Mouse (Mus musculus) bone marrow macrophage, adult 2 months (primary cell): Measurements from ENCODE around the gene Mttp. TPM values are rescaled to one million over a fixed set of nuclear protein-coding genes. Genes with fewer than 3 reads are reported as not detected.

ENCODE experiments used
- H3K27ac ChIP-seq: 2 replicates; pipeline ENCODE4 v1.5.1; 2012; ENCODE audit warnings: low read depth, low read length; ENCODE audit not compliant: insufficient read depth
- H3K4me1 ChIP-seq: 2 replicates; pipeline ENCODE4 v1.6.1; 2012; ENCODE audit warnings: low read length; ENCODE audit not compliant: control insufficient read depth, insufficient read depth
- H3K4me3 ChIP-seq: 2 replicates; pipeline ENCODE4 v1.5.1; 2012; ENCODE audit warnings: mild to moderate bottlenecking, low read length, moderate library complexity; ENCODE audit not compliant: insufficient read depth
- CTCF ChIP-seq: IDR thresholded peaks from 2 replicates; pipeline ENCODE4 v1.5.1; 2012; ENCODE audit warnings: low read depth, mild to moderate bottlenecking, low read length, moderate library complexity
- POLR2A ChIP-seq: IDR thresholded peaks from 2 replicates; pipeline ENCODE4 v1.6.1; 2012; ENCODE audit warnings: mild to moderate bottlenecking, low read depth, low read length, borderline replicate concordance
- polyA plus RNA-seq: library from polyadenylated mRNA; stranded (reverse); fragments of >200 nt; gene quantifications from 2 replicates; pipeline ENCODE4 v1.2.4, GENCODE M21; 2012; ENCODE audit not compliant: missing spikeins, insufficient read depth, insufficient read length

The Mttp gene
- polyA plus RNA-seq, 1 experiment = 1.0 TPM

- Histone ChIP-seq H3K4me3 (peak overlapping the region; percentile 46), H3K4me1 (peaks cover 9% of the 10 kb centered on the region), H3K27ac (peak overlapping the region; percentile 63)
- TF ChIP-seq CTCF = no peak
- TF ChIP-seq POLR2A = no peak
Observed at GRCm38 (mm10) chr3:138118392-138118791, 26.4 kb downstream of the Mttp start.

- Histone ChIP-seq H3K4me3 (no peak overlapping the region), H3K4me1 (peaks cover 9% of the 10 kb centered on the region), H3K27ac (no peak overlapping the region)
- TF ChIP-seq POLR2A = no peak
- TF ChIP-seq CTCF = no peak
Observed at GRCm38 (mm10) chr3:138116871-138117270, 27.9 kb downstream of the Mttp start.

- Histone ChIP-seq H3K27ac (no peak overlapping the region), H3K4me1 (peaks cover 8% of the 10 kb centered on the region), H3K4me3 (no peak overlapping the region)
- TF ChIP-seq CTCF (no peak), POLR2A (no peak)
Observed at GRCm38 (mm10) chr3:138114106-138114505, 30.7 kb downstream of the Mttp start.

GRCm38 (mm10) chr3:138110910-138111782 is 33.6 kb downstream of the Mttp start:
- H3K4me1 ChIP-seq = no peaks in the 10 kb centered on the region
- no peak for TF ChIP-seq POLR2A
- H3K27ac ChIP-seq = no peak overlapping the region
- no peak overlapping the region for H3K4me3 ChIP-seq

GRCm38 (mm10) chr3:138106887-138107286 is 37.9 kb downstream of the Mttp start:
- no peak overlapping the region for H3K27ac ChIP-seq
- H3K4me1 ChIP-seq = no peaks in the 10 kb centered on the region
- TF ChIP-seq POLR2A (no peak), CTCF (no peak)
- H3K4me3 ChIP-seq = no peak overlapping the region

GRCm38 (mm10) chr3:138105056-138105455 is 39.7 kb downstream of the Mttp start:
- H3K4me3 ChIP-seq = no peak overlapping the region
- no peak overlapping the region for H3K27ac ChIP-seq
- H3K4me1 ChIP-seq = no peaks in the 10 kb centered on the region
- no peak for TF ChIP-seq POLR2A
- TF ChIP-seq CTCF = no peak

- Histone ChIP-seq H3K4me3 (no peak overlapping the region), H3K27ac (no peak overlapping the region), H3K4me1 (no peaks in the 10 kb centered on the region)
- TF ChIP-seq CTCF (no peak), POLR2A (no peak)
Observed at GRCm38 (mm10) chr3:138103690-138104089, 41.1 kb downstream of the Mttp start.

GRCm38 (mm10) chr3:138101936-138102335 is 42.8 kb downstream of the Mttp start:
- H3K4me1 ChIP-seq = peaks cover 2% of the 10 kb centered on the region; the same call in 1 of the 2 replicates
- TF ChIP-seq POLR2A (no peak), CTCF (no peak)
- H3K27ac ChIP-seq = no peak overlapping the region
- H3K4me3 ChIP-seq = no peak overlapping the region

- Histone ChIP-seq H3K4me1 (peaks cover 2% of the 10 kb centered on the region; the same call in 1 of the 2 replicates), H3K27ac (no peak overlapping the region), H3K4me3 (no peak overlapping the region)
- TF ChIP-seq POLR2A = no peak
Observed at GRCm38 (mm10) chr3:138097718-138098117, 47.0 kb downstream of the Mttp start.

- no peak overlapping the region for H3K4me3 ChIP-seq
- H3K27ac ChIP-seq = no peak overlapping the region
- peaks cover 2% of the 10 kb centered on the region; the same call in 1 of the 2 replicates for H3K4me1 ChIP-seq
- TF ChIP-seq POLR2A = no peak
- TF ChIP-seq CTCF = no peak
Observed at GRCm38 (mm10) chr3:138096263-138097028, 48.3 kb downstream of the Mttp start.
